Mouse (Mus musculus) cortical plate, adult 2 months (tissue): ENCODE measurements around the gene Lypla2. TPM values are rescaled to one million over a fixed set of nuclear protein-coding genes. Genes with fewer than 3 reads are reported as not detected.

Experiments used
- H3K27ac ChIP-seq: fragments of 200-500 bp; 2 replicates; pipeline ENCODE4 v1.5.1; 2012; ENCODE audit warnings: low read length, control low read depth, inconsistent platforms; ENCODE audit not compliant: insufficient read depth
- H3K4me1 ChIP-seq: fragments of 200-500 bp; 2 replicates; pipeline ENCODE4 v1.6.1; 2011; ENCODE audit warnings: low read length; ENCODE audit not compliant: control insufficient read depth, insufficient read depth
- H3K4me3 ChIP-seq: fragments of 200-500 bp; 2 replicates; pipeline ENCODE4 v1.5.1; 2011; ENCODE audit warnings: mild to moderate bottlenecking, low read length, control low read depth; ENCODE audit not compliant: insufficient read depth
- CTCF ChIP-seq: fragments of 200-500 bp; IDR thresholded peaks from 2 replicates; pipeline ENCODE4 v1.5.1; 2011; ENCODE audit warnings: mild to moderate bottlenecking, control low read depth, low read length; ENCODE audit not compliant: insufficient read depth; ENCODE audit errors: extremely low read depth
- POLR2A ChIP-seq: fragments of 200-500 bp; IDR thresholded peaks from 2 replicates; pipeline ENCODE4 v1.6.1; 2011; ENCODE audit warnings: mild to moderate bottlenecking, low read length, control low read depth; ENCODE audit not compliant: insufficient read depth; ENCODE audit errors: extremely low read depth
- polyA plus RNA-seq: library from polyadenylated mRNA; depleted of rRNA; stranded (reverse); fragments of >200 nt; gene quantifications from 2 replicates; pipeline ENCODE4 v1.2.3, GENCODE M21; 2012; rRNA removed

Gene Lypla2
- polyA plus RNA-seq, 1 experiment: 108 TPM

DNA sequence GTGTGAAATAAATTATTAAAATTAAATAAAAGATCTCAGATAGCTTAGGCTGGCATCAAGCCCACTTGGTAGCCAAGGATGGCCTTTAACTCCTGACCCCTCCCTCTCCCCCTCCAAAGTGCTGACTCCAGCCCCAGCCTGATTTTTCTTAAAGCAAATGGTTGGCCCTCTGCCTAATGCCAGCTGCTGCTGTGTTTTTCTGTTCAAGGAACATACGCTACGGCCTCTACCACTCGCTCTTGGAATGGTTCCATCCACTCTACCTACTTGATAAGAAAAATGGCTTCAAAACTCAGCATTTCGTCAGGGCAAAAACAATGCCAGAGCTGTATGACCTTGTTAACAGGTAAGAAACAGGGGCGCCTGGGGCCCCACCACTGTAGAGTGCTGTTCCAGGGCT lies 47.1 kb downstream of the Lypla2 start:
- H3K4me3 ChIP-seq: no peak overlapping the region
- H3K4me1 ChIP-seq: no peaks in the 10 kb centered on the region; the same call in 1 of the 2 replicates
- H3K27ac ChIP-seq: no peak overlapping the region
- TF ChIP-seq CTCF: no peak
- no peak for TF ChIP-seq POLR2A

DNA sequence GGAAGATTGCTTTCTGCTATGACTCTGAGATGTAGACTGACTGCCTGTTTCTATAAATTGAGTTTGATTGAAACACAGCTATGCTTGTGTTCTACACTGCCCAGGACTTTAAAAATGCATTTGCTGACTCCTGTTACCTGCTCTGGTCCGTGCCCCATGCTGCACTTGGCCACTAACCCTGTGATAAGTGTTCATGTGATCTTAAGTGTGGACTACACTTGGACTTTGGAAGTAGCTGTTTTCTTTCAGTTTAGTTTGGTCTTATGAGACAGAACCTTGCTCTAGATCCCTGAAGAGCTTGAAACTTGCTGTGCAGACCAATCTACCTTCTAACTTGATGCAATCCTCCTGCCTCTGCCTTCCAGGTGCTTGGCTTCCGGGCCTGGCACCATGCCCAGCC lies 48.0 kb downstream of the Lypla2 start:
- H3K27ac ChIP-seq: no peak overlapping the region
- TF ChIP-seq CTCF (no peak), POLR2A (no peak)
- no peaks in the 10 kb centered on the region; the same call in 1 of the 2 replicates for H3K4me1 ChIP-seq
- H3K4me3 ChIP-seq: no peak overlapping the region

DNA sequence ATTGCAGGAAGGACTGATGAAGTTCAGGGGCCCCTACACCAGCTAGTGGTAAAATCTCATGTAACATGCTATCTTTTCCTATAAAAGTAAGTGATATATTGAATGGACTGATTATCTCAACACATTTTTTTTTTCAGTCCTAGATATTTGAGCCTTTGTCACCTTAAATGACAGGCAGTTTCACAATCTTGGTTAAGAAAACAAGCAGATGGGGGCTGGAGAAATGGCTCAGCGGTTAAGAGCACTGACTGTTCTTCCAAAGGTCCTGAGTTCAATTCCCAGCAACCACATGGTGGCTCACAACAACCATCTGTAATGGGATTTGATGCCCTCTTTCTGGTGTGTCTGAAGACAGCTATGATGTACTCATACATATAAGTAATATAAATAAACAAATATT lies 50.2 kb downstream of the Lypla2 start:
- Histone ChIP-seq H3K4me1 (no peaks in the 10 kb centered on the region; the same call in 1 of the 2 replicates), H3K27ac (no peak overlapping the region), H3K4me3 (no peak overlapping the region)
- TF ChIP-seq CTCF (no peak), POLR2A (no peak)

DNA sequence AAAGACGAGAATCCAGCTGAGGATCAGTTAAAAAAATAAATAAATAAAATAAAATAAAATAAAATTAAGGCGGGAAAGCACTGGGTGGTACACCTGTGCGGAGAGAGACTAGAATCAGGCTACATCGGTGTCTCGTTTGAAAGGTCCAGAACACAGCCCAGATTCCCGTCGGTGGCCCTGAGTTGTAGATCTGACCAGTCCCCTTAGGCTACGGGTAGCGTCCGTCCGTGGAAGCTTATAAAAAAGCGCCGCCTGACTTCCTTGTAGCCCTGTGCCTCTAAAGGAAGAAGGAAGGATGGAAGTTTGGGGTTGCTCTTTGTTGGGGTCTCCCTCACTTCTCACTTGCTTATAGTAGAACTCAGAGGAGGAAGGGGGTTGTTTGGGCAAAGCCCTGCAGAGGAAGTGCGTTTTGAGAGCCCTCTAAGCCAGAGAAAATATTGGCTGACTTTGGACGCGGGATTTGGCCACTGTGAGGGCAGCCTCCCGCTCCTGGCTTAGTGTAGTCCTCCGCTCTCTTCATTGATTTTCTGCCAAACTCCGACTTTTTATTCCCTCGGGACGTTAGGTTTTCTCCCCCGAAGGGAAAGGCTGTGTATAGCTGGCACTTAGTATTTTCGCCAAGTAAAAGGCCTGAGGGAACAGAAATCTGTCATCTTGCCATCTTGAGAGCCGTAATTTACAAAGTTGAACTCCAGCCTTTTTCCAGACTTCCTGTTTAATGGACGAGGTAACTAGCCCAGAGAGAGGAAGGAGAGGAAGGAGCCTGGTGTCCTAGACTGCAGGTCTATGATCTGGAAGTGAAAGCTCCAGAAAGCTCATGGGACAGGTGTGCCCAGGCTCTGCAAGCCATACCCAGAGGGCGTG lies 50.9 kb downstream of the Lypla2 start:
- no peak for TF ChIP-seq CTCF
- no peak for TF ChIP-seq POLR2A
- no peaks in the 10 kb centered on the region; the same call in 1 of the 2 replicates for H3K4me1 ChIP-seq
- H3K4me3 ChIP-seq: peak overlapping the region; percentile 58
- H3K27ac ChIP-seq: no peak overlapping the region

GRCm38 (mm10) chr4:135920304-135921241 lies 51.9 kb downstream of the Lypla2 start, which contains the start of gene Fuca1:
TSS of gene Fuca1 (plus strand) at chr4:135920735.
- Histone ChIP-seq H3K27ac (no peak within 1 kb of the TSS), H3K4me3 (peak within 1 kb of the TSS; percentile 58), H3K4me1 (no peaks in the 10 kb centered on the region; the same call in 1 of the 2 replicates)
- peak; percentile 55 for TF ChIP-seq CTCF
- peak; percentile 63; the same call in 1 of the 2 replicates for TF ChIP-seq POLR2A

DNA sequence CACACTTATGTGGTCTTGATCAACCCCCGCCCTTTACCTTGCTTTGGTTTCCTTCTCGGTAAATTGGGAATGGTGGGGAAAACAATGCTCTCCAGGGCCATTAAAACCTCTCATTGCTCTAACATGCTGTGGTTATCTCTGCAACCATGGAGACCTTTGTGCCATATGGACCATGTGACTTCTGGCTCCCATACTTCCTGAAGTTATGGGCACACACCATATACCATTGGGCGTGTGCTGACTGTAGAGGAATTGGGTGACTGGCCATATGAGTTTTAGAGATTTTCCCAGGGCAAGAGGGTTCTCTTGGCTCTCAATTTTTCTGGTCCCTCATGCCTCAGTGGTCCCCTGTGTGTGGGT lies 53.2 kb downstream of the Lypla2 start:
- no peak overlapping the region for H3K27ac ChIP-seq
- no peaks in the 10 kb centered on the region; the same call in 1 of the 2 replicates for H3K4me1 ChIP-seq
- no peak for TF ChIP-seq CTCF
- no peak for TF ChIP-seq POLR2A

GRCm38 (mm10) chr4:135918635-135919279 lies 53.7 kb downstream of the Lypla2 start:
- no peak overlapping the region for H3K27ac ChIP-seq
- no peak for TF ChIP-seq POLR2A
- no peak for TF ChIP-seq CTCF
- no peaks in the 10 kb centered on the region; the same call in 1 of the 2 replicates for H3K4me1 ChIP-seq
- no peak overlapping the region for H3K4me3 ChIP-seq

More for the DNA sequence above, 53.2 kb downstream of the Lypla2 start:
- H3K4me3 ChIP-seq: no peak overlapping the region

Other genes with a start within 250 kb of the Lypla2 start
- gene Il22ra1, start 244.5 kb downstream of the Lypla2 start, polyA plus RNA-seq: 0.04 TPM in 1 of 2 replicates, not detected in the other
- 2.2 and 2.5 TPM in 2 replicates for gene Myom3, start 212.9 kb downstream of the Lypla2 start, polyA plus RNA-seq
- 49.1 and 54.7 TPM in 2 replicates for gene Srsf10, start 116.9 kb downstream of the Lypla2 start, polyA plus RNA-seq
- 55.4 and 61.0 TPM in 2 replicates for gene Pnrc2, start 98.8 kb downstream of the Lypla2 start, polyA plus RNA-seq
- gene Cnr2, start 77.2 kb downstream of the Lypla2 start, polyA plus RNA-seq: 0.11 and 0.15 TPM in 2 replicates
- 36.9 and 37.8 TPM in 2 replicates for gene Fuca1, start 51.9 kb downstream of the Lypla2 start, polyA plus RNA-seq
- gene Hmgcl, start 26.2 kb downstream of the Lypla2 start, polyA plus RNA-seq: 46.4 and 50.5 TPM in 2 replicates
- 35.9 and 38.9 TPM in 2 replicates for gene Gale, start 8.9 kb downstream of the Lypla2 start, polyA plus RNA-seq
- gene Pithd1, start 14.6 kb upstream of the Lypla2 start, polyA plus RNA-seq: 103 and 110 TPM in 2 replicates
- gene Eloa, start 49.1 kb upstream of the Lypla2 start, polyA plus RNA-seq: 16.5 and 16.8 TPM in 2 replicates
- gene Rpl11, start 80.8 kb upstream of the Lypla2 start, polyA plus RNA-seq: 511 and 520 TPM in 2 replicates
- gene Id3, start 170.9 kb upstream of the Lypla2 start, polyA plus RNA-seq: 75.7 and 82.9 TPM in 2 replicates
- gene E2f2, start 199.8 kb upstream of the Lypla2 start, polyA plus RNA-seq: 0.67 and 0.78 TPM in 2 replicates
- gene Asap3, start 233.7 kb upstream of the Lypla2 start, polyA plus RNA-seq: 2.9 and 3.2 TPM in 2 replicates